Mouse (Mus musculus): ENCODE results near the gene Sell.

- TF ChIP-seq GATA1 (IDR thresholded peaks at IDR 0.05; ENCODE audit: low read length) (no peak), TAL1 (IDR thresholded peaks at IDR 0.05; ENCODE audit: low read length) (no peak)
Measured at GRCm38 (mm10) chr1:164071111-164071510, 9.3 kb downstream of the Sell start.
